Mouse (Mus musculus): ENCODE measurements at regions not wholly inside any gene's neighbourhood (a gene's known extent, or its start where the extent isn't known, plus 50 kb on each side); places are given as distances from the start of the nearest gene placed in this dataset.

GRCm38 (mm10) chr11:22608945-22609344 lies 97.1 kb downstream of the Tmem17 start:
- no peak overlapping the region for H3K27ac ChIP-seq (ENCODE audit: low read depth, low read length)
- H3K9ac ChIP-seq (ENCODE audit: low read depth, low read length), result no peak overlapping the region
- no peak overlapping the region for H3K4me3 ChIP-seq (ENCODE audit: low read length)
- H3K4me2 ChIP-seq (replicated peaks; ENCODE audit: low read depth, low read length), result no peak overlapping the region
- no peaks in the 10 kb centered on the region for H3K27me3 ChIP-seq (ENCODE audit: control insufficient read depth, insufficient read depth, low read length)
- ATAC-seq (ENCODE audit: low FRiP score, low TSS enrichment), result no peak
- no peaks in the 10 kb centered on the region for H3K4me1 ChIP-seq (ENCODE audit: control insufficient read depth, insufficient read depth, low read length)
- no peaks in the 10 kb centered on the region for H3K36me3 ChIP-seq (ENCODE audit: control insufficient read depth, insufficient read depth, low read length)
- no peaks in the 10 kb centered on the region for H3K9me3 ChIP-seq (ENCODE audit: control insufficient read depth, low read length)

- Histone ChIP-seq H3K9me3 (ENCODE audit: control insufficient read depth, low read length) (no peaks in the 10 kb centered on the region), H3K9ac (ENCODE audit: low read depth, low read length) (peak overlapping the region; percentile 31; the same call in 1 of the 2 replicates), H3K4me1 (ENCODE audit: control insufficient read depth, insufficient read depth, low read length) (no peaks in the 10 kb centered on the region), H3K27ac (ENCODE audit: low read depth, low read length) (no peak overlapping the region), H3K27me3 (ENCODE audit: control insufficient read depth, insufficient read depth, low read length) (no peaks in the 10 kb centered on the region), H3K4me2 (replicated peaks; ENCODE audit: low read depth, low read length) (peak overlapping the region; percentile 26; the same call in 1 of the 2 replicates), H3K4me3 (ENCODE audit: low read length) (no peak overlapping the region), H3K36me3 (ENCODE audit: control insufficient read depth, insufficient read depth, low read length) (no peaks in the 10 kb centered on the region)
- no peak for ATAC-seq (ENCODE audit: low FRiP score, low TSS enrichment)
- 6% methylated on average over 12 of the region's 12 CpGs for WGBS
Measured at GRCm38 (mm10) chr11:22610433-22611101, 98.7 kb downstream of the Tmem17 start.

GRCm38 (mm10) chr11:22611102-22611869 lies 99.4 kb downstream of the Tmem17 start:
- no peaks in the 10 kb centered on the region for H3K36me3 ChIP-seq (ENCODE audit: control insufficient read depth, insufficient read depth, low read length)
- H3K4me1 ChIP-seq (ENCODE audit: control insufficient read depth, insufficient read depth, low read length), result no peaks in the 10 kb centered on the region
- no peaks in the 10 kb centered on the region for H3K27me3 ChIP-seq (ENCODE audit: control insufficient read depth, insufficient read depth, low read length)
- ATAC-seq (ENCODE audit: low FRiP score, low TSS enrichment), result no peak
- WGBS, result 53% methylated on average over 6 of the region's 6 CpGs
- H3K4me3 ChIP-seq (ENCODE audit: low read length), result no peak overlapping the region
- no peak overlapping the region for H3K4me2 ChIP-seq (replicated peaks; ENCODE audit: low read depth, low read length)
- H3K27ac ChIP-seq (ENCODE audit: low read depth, low read length), result no peak overlapping the region
- H3K9ac ChIP-seq (ENCODE audit: low read depth, low read length), result no peak overlapping the region
- H3K9me3 ChIP-seq (ENCODE audit: control insufficient read depth, low read length), result no peaks in the 10 kb centered on the region

- Histone ChIP-seq H3K27ac (ENCODE audit: low read depth, low read length) (no peak overlapping the region), H3K4me2 (replicated peaks; ENCODE audit: low read depth, low read length) (no peak overlapping the region), H3K9ac (ENCODE audit: low read depth, low read length) (no peak overlapping the region), H3K4me3 (ENCODE audit: low read length) (no peak overlapping the region), H3K36me3 (ENCODE audit: control insufficient read depth, insufficient read depth, low read length) (no peaks in the 10 kb centered on the region), H3K27me3 (ENCODE audit: control insufficient read depth, insufficient read depth, low read length) (no peaks in the 10 kb centered on the region), H3K4me1 (ENCODE audit: control insufficient read depth, insufficient read depth, low read length) (no peaks in the 10 kb centered on the region), H3K9me3 (ENCODE audit: control insufficient read depth, low read length) (no peaks in the 10 kb centered on the region)
- ATAC-seq (ENCODE audit: low FRiP score, low TSS enrichment), result no peak
- 50% methylated on average over 2 of the region's 2 CpGs for WGBS
Measured at GRCm38 (mm10) chr11:22613500-22613899, 101.6 kb downstream of the Tmem17 start.

GRCm38 (mm10) chr11:22617204-22617874 lies 105.5 kb downstream of the Tmem17 start:
- Histone ChIP-seq H3K9me3 (ENCODE audit: control insufficient read depth, low read length) (no peaks in the 10 kb centered on the region), H3K36me3 (ENCODE audit: control insufficient read depth, insufficient read depth, low read length) (no peaks in the 10 kb centered on the region), H3K27ac (ENCODE audit: low read depth, low read length) (no peak overlapping the region), H3K4me2 (replicated peaks; ENCODE audit: low read depth, low read length) (peak overlapping the region; percentile 41), H3K4me3 (ENCODE audit: low read length) (peak overlapping the region; percentile 29), H3K4me1 (ENCODE audit: control insufficient read depth, insufficient read depth, low read length) (no peaks in the 10 kb centered on the region), H3K9ac (ENCODE audit: low read depth, low read length) (peak overlapping the region; percentile 19; the same call in 1 of the 2 replicates), H3K27me3 (ENCODE audit: control insufficient read depth, insufficient read depth, low read length) (no peaks in the 10 kb centered on the region)
- ATAC-seq (ENCODE audit: low FRiP score, low TSS enrichment), result peak; percentile 93
- WGBS, result 10% methylated on average over 21 of the region's 21 CpGs

- Histone ChIP-seq H3K4me2 (replicated peaks; ENCODE audit: low read depth, low read length) (no peak overlapping the region), H3K4me1 (ENCODE audit: control insufficient read depth, insufficient read depth, low read length) (no peaks in the 10 kb centered on the region), H3K27me3 (ENCODE audit: control insufficient read depth, insufficient read depth, low read length) (no peaks in the 10 kb centered on the region), H3K9ac (ENCODE audit: low read depth, low read length) (no peak overlapping the region), H3K4me3 (ENCODE audit: low read length) (no peak overlapping the region), H3K27ac (ENCODE audit: low read depth, low read length) (no peak overlapping the region), H3K9me3 (ENCODE audit: control insufficient read depth, low read length) (no peaks in the 10 kb centered on the region), H3K36me3 (ENCODE audit: control insufficient read depth, insufficient read depth, low read length) (no peaks in the 10 kb centered on the region)
- no peak for ATAC-seq (ENCODE audit: low FRiP score, low TSS enrichment)
- WGBS, result 80% methylated on average over 8 of the region's 8 CpGs
Measured at GRCm38 (mm10) chr11:22620912-22621705, 109.2 kb downstream of the Tmem17 start.

- H3K9ac ChIP-seq (ENCODE audit: low read depth, low read length), result no peak overlapping the region
- no peaks in the 10 kb centered on the region for H3K27me3 ChIP-seq (ENCODE audit: control insufficient read depth, insufficient read depth, low read length)
- H3K4me2 ChIP-seq (replicated peaks; ENCODE audit: low read depth, low read length), result no peak overlapping the region
- no peaks in the 10 kb centered on the region for H3K9me3 ChIP-seq (ENCODE audit: control insufficient read depth, low read length)
- H3K27ac ChIP-seq (ENCODE audit: low read depth, low read length), result no peak overlapping the region
- ATAC-seq (ENCODE audit: low FRiP score, low TSS enrichment), result no peak
- no peaks in the 10 kb centered on the region for H3K36me3 ChIP-seq (ENCODE audit: control insufficient read depth, insufficient read depth, low read length)
- 57% methylated on average over 6 of the region's 6 CpGs for WGBS
- no peaks in the 10 kb centered on the region for H3K4me1 ChIP-seq (ENCODE audit: control insufficient read depth, insufficient read depth, low read length)
- no peak overlapping the region for H3K4me3 ChIP-seq (ENCODE audit: low read length)
Measured at GRCm38 (mm10) chr11:22621868-22622267, 110.0 kb downstream of the Tmem17 start.

- Histone ChIP-seq H3K27me3 (ENCODE audit: control insufficient read depth, insufficient read depth, low read length) (no peaks in the 10 kb centered on the region), H3K36me3 (ENCODE audit: control insufficient read depth, insufficient read depth, low read length) (no peaks in the 10 kb centered on the region), H3K9ac (ENCODE audit: low read depth, low read length) (no peak overlapping the region), H3K4me1 (ENCODE audit: control insufficient read depth, insufficient read depth, low read length) (no peaks in the 10 kb centered on the region), H3K4me2 (replicated peaks; ENCODE audit: low read depth, low read length) (no peak overlapping the region), H3K27ac (ENCODE audit: low read depth, low read length) (no peak overlapping the region), H3K9me3 (ENCODE audit: control insufficient read depth, low read length) (no peaks in the 10 kb centered on the region), H3K4me3 (ENCODE audit: low read length) (no peak overlapping the region)
- no peak for ATAC-seq (ENCODE audit: low FRiP score, low TSS enrichment)
- 42% methylated on average over 8 of the region's 8 CpGs for WGBS
Measured at GRCm38 (mm10) chr11:22622496-22622997, 110.7 kb downstream of the Tmem17 start.
